ENCODE assay signal across 25 mouse cellular contexts in the genomic region with DNA sequence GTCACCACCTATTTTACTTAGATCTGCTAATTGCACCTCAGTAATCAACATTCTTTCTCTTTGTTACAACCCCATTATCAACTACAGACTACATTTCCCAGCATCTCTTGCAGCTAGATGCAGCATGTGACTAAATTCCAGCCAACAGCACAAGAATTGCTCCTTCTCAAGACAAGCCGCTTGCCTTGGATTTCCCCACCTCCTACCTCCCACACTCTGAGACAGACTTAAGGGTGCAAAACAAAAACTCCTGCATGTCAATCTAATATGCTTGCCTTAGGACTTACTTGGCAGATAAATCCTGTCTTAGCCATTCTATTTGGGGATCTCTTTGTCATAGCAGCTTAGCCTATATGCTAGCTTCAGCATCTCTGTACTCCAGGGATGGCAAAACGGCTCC. TPM values are rescaled to one million over a fixed set of nuclear protein-coding genes. Genes with fewer than 3 reads are reported as not detected.
DNase-seq lines count a peak whose midpoint lies in the region; TF ChIP-seq lines count a peak whose summit lies in the region.
"Had no signal": no experiment of that assay in that cellular context is flagged by ENCODE, and none has a peak within 500 bp of the region (broad histone marks: within the 10 kb centered on the region; RNA-seq: fewer than 3 reads in every experiment).

No protein-coding gene starts in this region.

- H3K79me2 ChIP-seq in MEL (ENCODE audit: control insufficient read depth, insufficient read depth, low read length, poor library complexity): no peaks in the 10 kb centered on the region

- H3K27ac ChIP-seq in MEL (ENCODE audit: control insufficient read depth, low read depth, low read length): no peak overlapping the region
- H3K27ac ChIP-seq: forebrain, embryonic 13.5 days; heart, embryonic 15.5 days; hindbrain, embryonic 13.5 days; limb, embryonic 12.5 days; midbrain, embryonic 12.5 days; neural tube, embryonic 13.5 days had no signal

- DNase-seq in left cerebral cortex, adult 11 months (ENCODE audit: low spot score): peak; percentile 14
- no peak for DNase-seq in left cerebral cortex, adult 8-10 months (ENCODE audit: low spot score in 2 of 2)
- peak; percentile 87 for DNase-seq in retina, adult 2 months (ENCODE audit: low read depth, low spot score)
- DNase-seq in retina, postnatal 1 day: no peak
- no peak for DNase-seq in MEL (ENCODE audit: low read depth, low spot score)
- peak; percentile 20 for DNase-seq in gonadal fat pad, adult 2 months (ENCODE audit: low read depth)
- no peak for DNase-seq in embryo, embryonic 10.5 days (ENCODE audit: low spot score)
- DNase-seq: adrenal gland, adult 2 months; adrenal gland, postnatal 36 days; cerebellum, adult 8-10 months; cerebellum, postnatal 25 days; heart, postnatal 36 days; kidney, postnatal 14 days; layer of hippocampus, adult 9-11 months; lung, postnatal 36 days; right cerebral cortex, postnatal 25 days; spleen, adult 18-20 months; thymus, adult 2 months; thymus, postnatal 36 days had no signal

- no peaks in the 10 kb centered on the region for H3K36me3 ChIP-seq in MEL (ENCODE audit: control insufficient read depth in 1 of 2, insufficient read depth in 2 of 2, low read length in 2 of 2)
- H3K36me3 ChIP-seq: heart, embryonic 15.5 days; hindbrain, embryonic 13.5 days; limb, embryonic 12.5 days; midbrain, embryonic 12.5 days; neural tube, embryonic 13.5 days had no signal

- no peak for TF ChIP-seq EP300 in MEL (IDR thresholded peaks at IDR 0.05; ENCODE audit: low read depth in 1 of 2, low read length in 2 of 2)

- TF ChIP-seq CTCF in MEL (IDR thresholded peaks at IDR 0.05 in 2 of 3, conservative IDR thresholded peaks at IDR 0.05 in 1 of 3; ENCODE audit: control insufficient read depth in 1 of 3, insufficient read depth in 1 of 3, low read depth in 2 of 3, low read length in 3 of 3, poor library complexity in 1 of 3, severe bottlenecking in 1 of 3): no peak

- TF ChIP-seq RAD21 in MEL (IDR thresholded peaks at IDR 0.05; ENCODE audit: low read depth, low read length): no peak

- no peaks in the 10 kb centered on the region; a peak in 1 of 4 replicates for H3K4me1 ChIP-seq in MEL (ENCODE audit: control insufficient read depth in 1 of 2, insufficient read depth in 2 of 2, low read length in 2 of 2)
- H3K4me1 ChIP-seq: forebrain, embryonic 13.5 days had no signal

- TF ChIP-seq POLR2A in MEL (IDR thresholded peaks at IDR 0.05; ENCODE audit: control insufficient read depth in 1 of 2, insufficient read depth in 1 of 2, low read depth in 1 of 2, low read length in 2 of 2, poor library complexity in 1 of 2): no peak

- no peaks in the 10 kb centered on the region for H3K27me3 ChIP-seq in MEL (ENCODE audit: control insufficient read depth in 1 of 2, insufficient read depth in 2 of 2, low read length in 2 of 2)
- H3K27me3 ChIP-seq: forebrain, embryonic 13.5 days; heart, embryonic 15.5 days; hindbrain, embryonic 13.5 days; midbrain, embryonic 12.5 days; neural tube, embryonic 13.5 days had no signal

- no peak overlapping the region for H3K4me3 ChIP-seq in MEL (ENCODE audit: control insufficient read depth in 1 of 2, insufficient read depth in 1 of 2, low read depth in 2 of 2, low read length in 2 of 2)
- H3K4me3 ChIP-seq: forebrain, embryonic 13.5 days; heart, embryonic 15.5 days; hindbrain, embryonic 13.5 days; limb, embryonic 12.5 days; midbrain, embryonic 12.5 days; neural tube, embryonic 13.5 days had no signal

- H3K9me3 ChIP-seq in MEL (replicated peaks; ENCODE audit: insufficient read depth, low read length): no peaks in the 10 kb centered on the region
- H3K9me3 ChIP-seq: forebrain, embryonic 13.5 days; heart, embryonic 15.5 days; hindbrain, embryonic 13.5 days; limb, embryonic 12.5 days; midbrain, embryonic 12.5 days; neural tube, embryonic 13.5 days had no signal

- H3K9ac ChIP-seq in MEL (ENCODE audit: control insufficient read depth, low read depth, low read length, poor library complexity, severe bottlenecking): no peak overlapping the region
- H3K9ac ChIP-seq: forebrain, embryonic 13.5 days; heart, embryonic 15.5 days; hindbrain, embryonic 13.5 days; limb, embryonic 12.5 days; midbrain, embryonic 12.5 days; neural tube, embryonic 13.5 days had no signal

TF ChIP-seq in MEL, 35 proteins besides CTCF, POLR2A, EP300 and RAD21:
- TF ChIP-seq USF1 (IDR thresholded peaks at IDR 0.05; ENCODE audit: low read depth, low read length) (peak; percentile 69; the same call in 1 of the 2 replicates), MXI1 (IDR thresholded peaks at IDR 0.05; ENCODE audit: low read depth, low read length) (no peak), HCFC1 (IDR thresholded peaks at IDR 0.05; ENCODE audit: low read depth, low read length) (peak; percentile 63), TBP (IDR thresholded peaks at IDR 0.05; ENCODE audit: low read depth, low read length) (no peak)

RNA-seq across cellular contexts. Expression of a gene that starts 43.1 kb away (rescaled TPM):
- total RNA-seq in left cerebral cortex, adult 8-10 months (2022): 1 to 10 TPM; 4.0 to 8.0 (median 5.8) TPM
- 3.2 and 4.2 TPM in 2 replicates for total RNA-seq in MEL (2012; rRNA removed)
- polyA plus RNA-seq in MEL (2012; ENCODE audit: insufficient read depth in 1 of 2, insufficient read length in 2 of 2, low read depth in 1 of 2, low replicate concordance in 2 of 2, missing spikeins in 1 of 2): 1 to 10 TPM in 1 of 2 experiments, not detected in 1; 6.8 TPM
- polyA plus RNA-seq in gonadal fat pad, adult 2 months (2012; rRNA removed): 1.8 and 2.1 TPM in 2 replicates

Comparison
In these comparisons a context has a peak if more than half of its experiments do, and no peak if none do; other contexts are left out.
1. DNase-seq: peak in left cerebral cortex, adult 11 months (single experiment), retina, adult 2 months (single experiment) and gonadal fat pad, adult 2 months (single experiment); none in left cerebral cortex, adult 8-10 months (0 of 2), retina, postnatal 1 day (single experiment), MEL (single experiment) and embryo, embryonic 10.5 days (single experiment).